Mouse (Mus musculus) neural tube, embryonic 14.5 days (tissue): ENCODE data around the gene Wdr70. TPM values are rescaled to one million over a fixed set of nuclear protein-coding genes. Genes with fewer than 3 reads are reported as not detected.

Source experiments
- ATAC-seq: fragments of 200-750 bp; cut with Nextera tagmentation; 2 replicates; pipeline ENCODE4 v1.8.0; 2017; ENCODE audit warnings: low read depth, mild to moderate bottlenecking, moderate TSS enrichment, moderate library complexity
- H3K27ac ChIP-seq: fragments of 300-500 bp; sonication (generic); 2 replicates; pipeline ENCODE4 v1.5.1; 2014; ENCODE audit warnings: low read depth, mild to moderate bottlenecking, control low read depth, low read length, moderate library complexity, mixed read lengths
- H3K27me3 ChIP-seq: fragments of 300-500 bp; sonication (generic); 2 replicates; pipeline ENCODE4 v1.6.1; 2014; ENCODE audit warnings: low read length; ENCODE audit not compliant: control insufficient read depth, insufficient read depth
- H3K36me3 ChIP-seq: fragments of 300-500 bp; sonication (generic); 2 replicates; pipeline ENCODE4 v1.6.1; 2014; ENCODE audit warnings: low read length, mixed read lengths; ENCODE audit not compliant: control insufficient read depth, insufficient read depth
- H3K4me1 ChIP-seq: fragments of 300-500 bp; sonication (generic); 2 replicates; pipeline ENCODE4 v1.6.1; 2014; ENCODE audit warnings: low read length; ENCODE audit not compliant: control insufficient read depth, insufficient read depth
- H3K4me2 ChIP-seq: fragments of 300-500 bp; sonication (generic); 2 replicates; pipeline ENCODE4 v1.6.1; 2014; ENCODE audit warnings: mild to moderate bottlenecking, low read depth, low read length, control low read depth
- H3K4me3 ChIP-seq: fragments of 300-500 bp; sonication (generic); 2 replicates; pipeline ENCODE4 v1.5.1; 2014; ENCODE audit warnings: low read depth, low read length, control low read depth, mixed read lengths
- H3K9ac ChIP-seq: fragments of 300-500 bp; sonication (generic); replicated peaks from 2 replicates; pipeline ENCODE4 v1.6.1; 2014; ENCODE audit warnings: low read depth, mild to moderate bottlenecking, control low read depth, low read length, mixed read lengths
- H3K9me3 ChIP-seq: fragments of 300-500 bp; sonication (generic); 2 replicates; pipeline ENCODE4 v1.6.1; 2016; ENCODE audit warnings: low read length; ENCODE audit not compliant: control insufficient read depth
- WGBS: fragments of 180-500 bp; shearing (Covaris S2); extraction: QIAGEN DNeasy Blood & Tissue Kit; methylation state at CpG from one replicate; pipeline ENCODE4 v1.1.7; 2014; 5-methylcytosine and 5-hydroxymethylcytosine counted together
- polyA plus RNA-seq: library from polyadenylated mRNA; unstranded; fragments of >200 nt; fragmentation: Nextera tagmentation; extraction: Ambion mirVana; gene quantifications from 2 replicates; pipeline ENCODE4 v1.2.1, GENCODE M21; 2014

The Wdr70 gene
- polyA plus RNA-seq, 1 experiment from 2014 or later, result 63.7 TPM

GRCm38 (mm10) chr15:7891547-7892282 is 207.3 kb downstream of the Wdr70 start:
- Histone ChIP-seq H3K36me3 (no peaks in the 10 kb centered on the region), H3K4me2 (no peak overlapping the region), H3K4me3 (no peak overlapping the region), H3K27ac (no peak overlapping the region), H3K4me1 (no peaks in the 10 kb centered on the region), H3K9ac (no peak overlapping the region), H3K27me3 (no peaks in the 10 kb centered on the region), H3K9me3 (no peaks in the 10 kb centered on the region)
- ATAC-seq, result 0 out of 2 replicates have a peak, but pooled peaks have one; percentile 9
- 55% methylated on average over 9 of the region's 9 CpGs for WGBS

DNA sequence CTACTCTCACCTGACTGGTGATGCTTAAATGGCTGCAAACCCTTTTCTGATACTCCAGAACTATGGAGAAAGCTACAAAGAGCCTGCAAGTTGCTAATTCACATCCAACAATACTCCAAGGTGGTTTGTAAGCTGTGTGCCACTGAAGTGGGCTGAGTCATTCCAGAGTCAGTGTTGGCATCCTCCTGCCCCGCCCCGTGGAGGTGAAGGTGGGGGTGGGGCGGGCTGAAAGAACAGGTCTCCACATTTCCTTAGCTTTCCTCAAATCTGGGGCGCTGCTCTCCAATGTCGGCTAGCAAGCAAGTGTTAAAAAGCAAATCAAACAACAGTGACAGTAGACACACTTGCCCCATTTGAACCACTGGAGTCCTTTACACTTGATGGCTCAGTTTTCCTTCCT is 208.7 kb downstream of the Wdr70 start:
- Histone ChIP-seq H3K36me3 (no peaks in the 10 kb centered on the region), H3K9me3 (no peaks in the 10 kb centered on the region), H3K4me1 (no peaks in the 10 kb centered on the region), H3K4me3 (no peak overlapping the region), H3K27me3 (no peaks in the 10 kb centered on the region), H3K4me2 (no peak overlapping the region), H3K27ac (no peak overlapping the region), H3K9ac (no peak overlapping the region)
- WGBS, result 83% methylated on average over 5 of the region's 5 CpGs
- no peak for ATAC-seq

DNA sequence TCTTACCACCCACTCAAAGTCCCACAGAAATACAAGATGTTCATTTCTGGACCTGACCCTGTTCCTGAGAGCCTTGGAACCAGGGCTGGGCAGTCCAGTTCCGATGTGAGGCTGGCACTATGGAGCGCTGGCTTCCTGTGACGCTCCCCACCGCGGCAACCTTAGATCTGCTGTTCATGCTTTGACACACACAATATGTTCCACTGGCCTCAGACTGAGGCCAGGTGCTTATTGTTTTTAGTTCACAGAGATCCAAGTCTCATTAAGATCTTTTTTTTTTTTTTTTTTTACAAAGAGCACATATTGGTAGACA is 209.7 kb downstream of the Wdr70 start:
- H3K27me3 ChIP-seq, result no peaks in the 10 kb centered on the region
- H3K36me3 ChIP-seq, result no peaks in the 10 kb centered on the region
- no peaks in the 10 kb centered on the region for H3K4me1 ChIP-seq
- no peak for ATAC-seq
- 86% methylated on average over 5 of the region's 5 CpGs for WGBS
- H3K4me3 ChIP-seq, result no peak overlapping the region
- no peak overlapping the region for H3K9ac ChIP-seq
- no peak overlapping the region for H3K4me2 ChIP-seq
- no peak overlapping the region for H3K27ac ChIP-seq
- no peaks in the 10 kb centered on the region for H3K9me3 ChIP-seq

DNA sequence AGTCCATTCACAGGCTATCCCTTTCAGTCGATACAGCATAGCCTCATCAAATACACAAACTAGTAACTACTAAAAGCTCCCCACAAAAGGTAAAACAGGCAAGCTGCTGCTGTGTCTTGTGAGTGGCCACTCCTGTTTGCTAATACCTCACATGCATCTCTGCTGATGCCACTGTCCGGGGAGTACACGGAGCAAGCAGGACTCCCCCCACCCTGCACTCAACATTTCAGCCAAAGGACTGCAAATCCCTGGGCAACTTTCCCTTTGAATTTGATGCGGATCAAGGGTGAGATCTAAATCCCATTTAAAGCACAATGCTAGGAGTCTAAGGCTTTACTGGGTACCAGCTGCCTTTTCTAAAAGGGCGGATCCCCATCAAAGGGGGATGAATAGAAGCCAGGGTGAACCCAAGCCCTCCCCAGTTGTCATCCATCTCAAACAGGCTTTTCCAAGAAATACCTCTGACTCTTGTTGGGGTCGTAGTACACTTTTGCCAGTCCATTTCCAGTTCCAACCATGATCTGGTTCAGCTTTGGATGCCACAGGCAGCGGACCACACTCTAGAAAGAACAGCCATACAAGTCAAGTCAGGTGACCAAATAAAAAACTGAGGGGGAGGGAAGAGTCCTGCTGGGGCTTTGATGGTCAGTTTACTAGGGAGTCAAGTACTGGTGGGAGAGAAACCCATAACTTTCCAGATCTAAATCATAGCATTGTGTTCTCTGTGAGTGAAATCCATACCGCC is 210.2 kb downstream of the Wdr70 start:
- Histone ChIP-seq H3K4me2 (no peak overlapping the region), H3K9me3 (no peaks in the 10 kb centered on the region), H3K4me1 (no peaks in the 10 kb centered on the region), H3K27me3 (no peaks in the 10 kb centered on the region), H3K36me3 (no peaks in the 10 kb centered on the region), H3K9ac (no peak overlapping the region), H3K27ac (no peak overlapping the region), H3K4me3 (no peak overlapping the region)
- 79% methylated on average over 8 of the region's 8 CpGs for WGBS
- no peak for ATAC-seq

DNA sequence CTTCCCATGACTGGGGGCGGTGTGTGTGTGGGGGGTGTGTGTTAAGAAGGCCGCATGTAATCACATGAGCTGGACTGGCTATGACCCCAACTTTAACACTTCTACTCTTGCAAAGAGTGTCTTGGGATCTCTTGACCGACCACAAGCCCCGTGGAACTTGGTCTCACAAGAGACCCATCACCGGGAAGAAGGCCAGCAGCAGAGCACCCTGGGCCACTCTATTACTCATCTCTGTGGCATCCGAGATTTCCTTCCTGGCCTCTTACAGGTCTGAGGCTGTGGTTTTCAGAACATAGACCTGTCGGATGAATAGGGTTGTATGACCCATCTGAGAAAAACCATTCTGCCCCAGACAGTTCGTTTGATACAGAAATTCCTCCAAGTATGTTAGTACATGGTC is 212.4 kb downstream of the Wdr70 start:
- Histone ChIP-seq H3K4me2 (no peak overlapping the region), H3K27me3 (no peaks in the 10 kb centered on the region), H3K4me3 (no peak overlapping the region), H3K36me3 (no peaks in the 10 kb centered on the region), H3K9me3 (no peaks in the 10 kb centered on the region), H3K27ac (no peak overlapping the region), H3K4me1 (no peaks in the 10 kb centered on the region), H3K9ac (no peak overlapping the region)
- 93% methylated on average over 8 of the region's 8 CpGs for WGBS
- no peak for ATAC-seq

- no peak overlapping the region for H3K4me2 ChIP-seq
- no peaks in the 10 kb centered on the region for H3K36me3 ChIP-seq
- H3K4me1 ChIP-seq, result no peaks in the 10 kb centered on the region
- H3K9me3 ChIP-seq, result no peaks in the 10 kb centered on the region
- no peak overlapping the region for H3K27ac ChIP-seq
- no peak for ATAC-seq
- whole genome bisulfite sequencing, result 81% methylated on average over 10 of the region's 10 CpGs
- H3K9ac ChIP-seq, result no peak overlapping the region
- H3K27me3 ChIP-seq, result no peaks in the 10 kb centered on the region
- H3K4me3 ChIP-seq, result no peak overlapping the region
Observed at GRCm38 (mm10) chr15:7885106-7885505, 213.9 kb downstream of the Wdr70 start.

- no peaks in the 10 kb centered on the region for H3K36me3 ChIP-seq
- no peaks in the 10 kb centered on the region for H3K4me1 ChIP-seq
- H3K27ac ChIP-seq, result no peak overlapping the region
- WGBS, result 94% methylated on average over 11 of the region's 11 CpGs
- no peak overlapping the region for H3K9ac ChIP-seq
- no peak for ATAC-seq
- no peaks in the 10 kb centered on the region for H3K9me3 ChIP-seq
- no peaks in the 10 kb centered on the region for H3K27me3 ChIP-seq
- no peak overlapping the region for H3K4me2 ChIP-seq
- no peak overlapping the region for H3K4me3 ChIP-seq
Observed at GRCm38 (mm10) chr15:7884181-7884580, 214.8 kb downstream of the Wdr70 start.

- Histone ChIP-seq H3K4me3 (no peak overlapping the region), H3K27me3 (no peaks in the 10 kb centered on the region), H3K27ac (no peak overlapping the region), H3K4me2 (no peak overlapping the region), H3K9me3 (no peaks in the 10 kb centered on the region), H3K9ac (no peak overlapping the region), H3K36me3 (no peaks in the 10 kb centered on the region), H3K4me1 (no peaks in the 10 kb centered on the region)
- no peak for ATAC-seq
- WGBS, result 39% methylated on average over 7 of the region's 7 CpGs
Observed at GRCm38 (mm10) chr15:7879956-7880355, 219.1 kb downstream of the Wdr70 start.

DNA sequence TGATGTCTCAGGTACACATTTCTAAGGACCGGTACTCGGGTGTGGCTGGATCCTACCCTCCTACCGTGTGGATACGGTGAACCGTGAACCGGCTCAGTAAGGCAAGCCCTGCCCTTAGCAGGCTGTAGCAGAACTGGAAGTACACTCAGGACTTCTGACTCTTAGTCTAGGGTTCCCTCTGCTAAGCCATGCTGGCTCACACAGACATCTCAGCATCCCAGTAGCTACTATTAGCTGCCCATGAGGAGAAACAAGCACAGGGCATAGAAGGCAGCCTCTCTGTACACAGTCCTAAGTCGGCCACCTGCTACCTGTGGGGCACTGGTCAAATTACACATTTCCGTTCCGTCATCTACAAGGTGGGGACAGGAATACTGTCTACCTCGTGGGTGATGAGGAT is 220.1 kb downstream of the Wdr70 start:
- no peak overlapping the region for H3K4me3 ChIP-seq
- 86% methylated on average over 10 of the region's 10 CpGs for WGBS

More for the DNA sequence above, 220.1 kb downstream of the Wdr70 start:
- Histone ChIP-seq H3K9ac (no peak overlapping the region), H3K27ac (no peak overlapping the region), H3K27me3 (no peaks in the 10 kb centered on the region), H3K4me1 (no peaks in the 10 kb centered on the region), H3K9me3 (no peaks in the 10 kb centered on the region), H3K4me2 (no peak overlapping the region), H3K36me3 (no peaks in the 10 kb centered on the region)
- peak; percentile 12; the same call in 1 of the 2 replicates for ATAC-seq
